Mouse (Mus musculus): ENCODE measurements around the gene Ccdc88c. TPM values are rescaled to one million over a fixed set of nuclear protein-coding genes. Genes with fewer than 3 reads are reported as not detected.

Gene Ccdc88c
- polyA plus RNA-seq, 1 experiment from 2014 or later: 5.7 TPM

- Histone ChIP-seq H3K4me1 (replicated peaks; ENCODE audit: control insufficient read depth, insufficient read depth) (no peaks in the 10 kb centered on the region), H3K27ac (replicated peaks) (no peak overlapping the region), H3K9ac (ENCODE audit: low read length) (no peak overlapping the region), H3K9me3 (ENCODE audit: control insufficient read depth, low read length) (no peaks in the 10 kb centered on the region), H3K4me2 (replicated peaks; ENCODE audit: low read depth) (no peak overlapping the region), H3K36me3 (ENCODE audit: control insufficient read depth, insufficient read depth, low read length) (no peaks in the 10 kb centered on the region), H3K4me3 (ENCODE audit: low read depth, low read length) (no peak overlapping the region), H3K27me3 (ENCODE audit: control insufficient read depth, insufficient read depth, low read length) (no peaks in the 10 kb centered on the region)
- no peak for DNase-seq (ENCODE audit: low spot score)
- TF ChIP-seq EP300 (optimal IDR thresholded peaks at IDR 0.05): no peak
- TF ChIP-seq CTCF (IDR thresholded peaks at IDR 0.05; ENCODE audit: low read depth): no peak
- no peak for ATAC-seq (ENCODE audit: low FRiP score, low TSS enrichment)
- WGBS: 70% methylated on average over 6 of the region's 6 CpGs
Observed at GRCm38 (mm10) chr12:100877936-100878335, 150.9 kb downstream of the Ccdc88c start.

- Histone ChIP-seq H3K9ac (ENCODE audit: low read length) (no peak overlapping the region), H3K4me3 (ENCODE audit: low read depth, low read length) (no peak overlapping the region), H3K4me2 (replicated peaks; ENCODE audit: low read depth) (no peak overlapping the region), H3K4me1 (replicated peaks; ENCODE audit: control insufficient read depth, insufficient read depth) (no peaks in the 10 kb centered on the region), H3K27ac (replicated peaks) (no peak overlapping the region), H3K9me3 (ENCODE audit: control insufficient read depth, low read length) (no peaks in the 10 kb centered on the region), H3K27me3 (ENCODE audit: control insufficient read depth, insufficient read depth, low read length) (no peaks in the 10 kb centered on the region), H3K36me3 (ENCODE audit: control insufficient read depth, insufficient read depth, low read length) (no peaks in the 10 kb centered on the region)
- no peak for TF ChIP-seq EP300 (optimal IDR thresholded peaks at IDR 0.05)
- no peak for TF ChIP-seq CTCF (IDR thresholded peaks at IDR 0.05; ENCODE audit: low read depth)
- no peak for DNase-seq (ENCODE audit: low spot score)
- WGBS: 74% methylated on average over 4 of the region's 6 CpGs
- no peak for ATAC-seq (ENCODE audit: low FRiP score, low TSS enrichment)
Observed at GRCm38 (mm10) chr12:100875960-100876359, 152.9 kb downstream of the Ccdc88c start.

- Histone ChIP-seq H3K9ac (ENCODE audit: low read length) (no peak overlapping the region), H3K4me1 (replicated peaks; ENCODE audit: control insufficient read depth, insufficient read depth) (no peaks in the 10 kb centered on the region), H3K4me3 (ENCODE audit: low read depth, low read length) (no peak overlapping the region), H3K9me3 (ENCODE audit: control insufficient read depth, low read length) (no peaks in the 10 kb centered on the region), H3K27me3 (ENCODE audit: control insufficient read depth, insufficient read depth, low read length) (no peaks in the 10 kb centered on the region), H3K36me3 (ENCODE audit: control insufficient read depth, insufficient read depth, low read length) (no peaks in the 10 kb centered on the region), H3K4me2 (replicated peaks; ENCODE audit: low read depth) (no peak overlapping the region), H3K27ac (replicated peaks) (no peak overlapping the region)
- TF ChIP-seq EP300 (optimal IDR thresholded peaks at IDR 0.05): no peak
- no peak for TF ChIP-seq CTCF (IDR thresholded peaks at IDR 0.05; ENCODE audit: low read depth)
- WGBS: 35% methylated on average over 3 of the region's 3 CpGs
- no peak for DNase-seq (ENCODE audit: low spot score)
- ATAC-seq (ENCODE audit: low FRiP score, low TSS enrichment): peak; percentile 43; the same call in 1 of the 2 replicates
Observed at GRCm38 (mm10) chr12:100875553-100875952, 153.3 kb downstream of the Ccdc88c start.

- Histone ChIP-seq H3K4me1 (replicated peaks; ENCODE audit: control insufficient read depth, insufficient read depth) (no peaks in the 10 kb centered on the region), H3K4me3 (ENCODE audit: low read depth, low read length) (no peak overlapping the region), H3K36me3 (ENCODE audit: control insufficient read depth, insufficient read depth, low read length) (no peaks in the 10 kb centered on the region), H3K4me2 (replicated peaks; ENCODE audit: low read depth) (no peak overlapping the region), H3K27me3 (ENCODE audit: control insufficient read depth, insufficient read depth, low read length) (no peaks in the 10 kb centered on the region), H3K9ac (ENCODE audit: low read length) (no peak overlapping the region), H3K27ac (replicated peaks) (no peak overlapping the region), H3K9me3 (ENCODE audit: control insufficient read depth, low read length) (no peaks in the 10 kb centered on the region)
- no peak for DNase-seq (ENCODE audit: low spot score)
- WGBS: 76% methylated on average over 3 of the region's 3 CpGs
- ATAC-seq (ENCODE audit: low FRiP score, low TSS enrichment): no peak
- TF ChIP-seq EP300 (optimal IDR thresholded peaks at IDR 0.05): no peak
- no peak for TF ChIP-seq CTCF (IDR thresholded peaks at IDR 0.05; ENCODE audit: low read depth)
Observed at GRCm38 (mm10) chr12:100873612-100874011, 155.2 kb downstream of the Ccdc88c start.

GRCm38 (mm10) chr12:100871841-100872240 lies 157.0 kb downstream of the Ccdc88c start:
- Histone ChIP-seq H3K4me1 (replicated peaks; ENCODE audit: control insufficient read depth, insufficient read depth) (no peaks in the 10 kb centered on the region), H3K9me3 (ENCODE audit: control insufficient read depth, low read length) (no peaks in the 10 kb centered on the region), H3K4me3 (ENCODE audit: low read depth, low read length) (no peak overlapping the region), H3K27ac (replicated peaks) (no peak overlapping the region), H3K9ac (ENCODE audit: low read length) (no peak overlapping the region), H3K4me2 (replicated peaks; ENCODE audit: low read depth) (no peak overlapping the region), H3K27me3 (ENCODE audit: control insufficient read depth, insufficient read depth, low read length) (no peaks in the 10 kb centered on the region), H3K36me3 (ENCODE audit: control insufficient read depth, insufficient read depth, low read length) (no peaks in the 10 kb centered on the region)
- DNase-seq (ENCODE audit: low spot score): no peak
- 93% methylated on average over 2 of the region's 2 CpGs for WGBS
- no peak for TF ChIP-seq CTCF (IDR thresholded peaks at IDR 0.05; ENCODE audit: low read depth)
- no peak for TF ChIP-seq EP300 (optimal IDR thresholded peaks at IDR 0.05)
- no peak for ATAC-seq (ENCODE audit: low FRiP score, low TSS enrichment)

GRCm38 (mm10) chr12:100871234-100871633 lies 157.6 kb downstream of the Ccdc88c start:
- H3K4me2 ChIP-seq (replicated peaks; ENCODE audit: low read depth): no peak overlapping the region
- no peaks in the 10 kb centered on the region for H3K36me3 ChIP-seq (ENCODE audit: control insufficient read depth, insufficient read depth, low read length)
- DNase-seq (ENCODE audit: low spot score) (no peak), ATAC-seq (ENCODE audit: low FRiP score, low TSS enrichment) (no peak)
- no peaks in the 10 kb centered on the region for H3K27me3 ChIP-seq (ENCODE audit: control insufficient read depth, insufficient read depth, low read length)
- no peak for TF ChIP-seq EP300 (optimal IDR thresholded peaks at IDR 0.05)
- TF ChIP-seq CTCF (IDR thresholded peaks at IDR 0.05; ENCODE audit: low read depth): no peak
- no peak overlapping the region for H3K9ac ChIP-seq (ENCODE audit: low read length)
- no peak overlapping the region for H3K27ac ChIP-seq (replicated peaks)
- WGBS: 89% methylated on average over 6 of the region's 6 CpGs
- no peaks in the 10 kb centered on the region for H3K9me3 ChIP-seq (ENCODE audit: control insufficient read depth, low read length)
- H3K4me3 ChIP-seq (ENCODE audit: low read depth, low read length): no peak overlapping the region
- H3K4me1 ChIP-seq (replicated peaks; ENCODE audit: control insufficient read depth, insufficient read depth): no peaks in the 10 kb centered on the region

Measured in stomach, postnatal 0 days (tissue).